Comparison of ENCODE assay signal across 8 mouse cellular contexts in genomic region chr7:118597201-118597600, GRCm38 (mm10). TPM values are rescaled to one million over a fixed set of nuclear protein-coding genes. Genes with fewer than 3 reads are reported as not detected.
DNase-seq lines count a peak whose midpoint lies in the region; ATAC-seq and TF ChIP-seq lines count a peak whose summit lies in the region.
"Had no signal": no experiment of that assay in that cellular context is flagged by ENCODE, and none has a peak within 500 bp of the region (broad histone marks: within the 10 kb centered on the region; RNA-seq: fewer than 3 reads in every experiment).

Gene Tmc5 (plus strand): TSS chr7:118597297.

- WGBS in hindbrain, embryonic 13.5 days = 4% methylated on average over 23 of the region's 23 CpGs
- WGBS in midbrain, embryonic 15.5 days = 4% methylated on average over 23 of the region's 23 CpGs

- TF ChIP-seq CTCF in ES-Bruce4 (IDR thresholded peaks at IDR 0.05; ENCODE audit: low read depth, low read length) = no peak

- H3K27me3 ChIP-seq in ES-Bruce4 (ENCODE audit: control insufficient read depth, insufficient read depth, low read length, poor library complexity, severe bottlenecking) = no peaks in the 10 kb centered on the region
- peaks cover 36% of the 10 kb centered on the region for H3K27me3 ChIP-seq in hindbrain, embryonic 13.5 days
- peaks cover 15% of the 10 kb centered on the region for H3K27me3 ChIP-seq in midbrain, embryonic 15.5 days (replicated peaks)

- H3K27ac ChIP-seq in ES-Bruce4 (ENCODE audit: insufficient read depth, low read length) = no peak within 1 kb of the TSS
- H3K27ac ChIP-seq in ES-E14 (ENCODE audit: insufficient read depth, low read depth, low read length, poor library complexity, severe bottlenecking) = no peak within 1 kb of the TSS
- no peak within 1 kb of the TSS for H3K27ac ChIP-seq in hindbrain, embryonic 13.5 days
- H3K27ac ChIP-seq in midbrain, embryonic 15.5 days = no peak within 1 kb of the TSS

- H3K4me1 ChIP-seq in ES-Bruce4 (ENCODE audit: control insufficient read depth, insufficient read depth, low read length) (peaks cover 3% of the 10 kb centered on the region), ES-E14 (ENCODE audit: control insufficient read depth in 2 of 2, insufficient read depth in 2 of 2, low read length in 2 of 2, poor library complexity in 1 of 2) (peaks cover 13 to 20% of the 10 kb centered on the region in 2 experiments)
- peaks cover 52% of the 10 kb centered on the region for H3K4me1 ChIP-seq in hindbrain, embryonic 13.5 days (replicated peaks)
- H3K4me1 ChIP-seq in midbrain, embryonic 15.5 days = peaks cover 38% of the 10 kb centered on the region

- no peak for TF ChIP-seq EP300 in ES-Bruce4 (IDR thresholded peaks at IDR 0.05; ENCODE audit: insufficient read depth, low read depth, low read length)

- H3K9me3 ChIP-seq in ES-Bruce4 (replicated peaks; ENCODE audit: control insufficient read depth, insufficient read depth, low read length, poor library complexity, severe bottlenecking) = no peaks in the 10 kb centered on the region
- no peaks in the 10 kb centered on the region for H3K9me3 ChIP-seq in ES-E14 (ENCODE audit: control insufficient read depth, insufficient read depth, low read depth, low read length)
- H3K9me3 ChIP-seq in hindbrain, embryonic 13.5 days = no peaks in the 10 kb centered on the region
- H3K9me3 ChIP-seq in midbrain, embryonic 15.5 days = no peaks in the 10 kb centered on the region

- TF ChIP-seq POLR2A in ES-Bruce4 (IDR thresholded peaks at IDR 0.05; ENCODE audit: insufficient read depth, low read length) = no peak

- H3K4me3 ChIP-seq in ES-Bruce4 (ENCODE audit: low read depth, low read length) (peak within 1 kb of the TSS; percentile 56), ES-E14 (ENCODE audit: insufficient read depth in 1 of 2, low read depth in 1 of 2, low read length in 2 of 2, poor library complexity in 1 of 2, severe bottlenecking in 1 of 2) (peak within 1 kb of the TSS; percentile 63 to 69)
- peak within 1 kb of the TSS; percentile 18 for H3K4me3 ChIP-seq in hindbrain, embryonic 13.5 days
- peak within 1 kb of the TSS; percentile 33 for H3K4me3 ChIP-seq in midbrain, embryonic 15.5 days
- H3K4me3 ChIP-seq: myocyte had no signal

- H3K36me3 ChIP-seq in ES-Bruce4 (ENCODE audit: control insufficient read depth, insufficient read depth, low read length, poor library complexity, severe bottlenecking) = no peaks in the 10 kb centered on the region
- no peaks in the 10 kb centered on the region; the same call in 1 of the 2 replicates for H3K36me3 ChIP-seq in ES-E14 (ENCODE audit: control insufficient read depth, insufficient read depth, low read length, poor library complexity, severe bottlenecking)
- no peaks in the 10 kb centered on the region for H3K36me3 ChIP-seq in hindbrain, embryonic 13.5 days
- H3K36me3 ChIP-seq in midbrain, embryonic 15.5 days (replicated peaks) = no peaks in the 10 kb centered on the region

- peak within 1 kb of the TSS; percentile 37 for H3K9ac ChIP-seq in ES-Bruce4 (ENCODE audit: low read depth, poor library complexity, severe bottlenecking)
- peak within 1 kb of the TSS; percentile 55; the same call in 1 of the 2 replicates for H3K9ac ChIP-seq in ES-E14 (ENCODE audit: insufficient read depth, low read depth, low read length, poor library complexity, severe bottlenecking)
- H3K9ac ChIP-seq in hindbrain, embryonic 13.5 days = peak within 1 kb of the TSS; percentile 26
- peak within 1 kb of the TSS; percentile 34; the same call in 1 of the 2 replicates for H3K9ac ChIP-seq in midbrain, embryonic 15.5 days

- ATAC-seq in hindbrain, embryonic 13.5 days (ENCODE audit: low FRiP score) = no peak
- no peak; the same call in 1 of the 2 replicates for ATAC-seq in midbrain, embryonic 15.5 days (replicated peaks)
- ATAC-seq in inflammation-experienced regulatory T-cells, adult 6 months = no peak

- in situ Hi-C loops in ES-E14 (cut with MboI; ENCODE audit: low sequenced_read_pairs in 2 of 2, unreplicated experiment in 2 of 2) = loop anchor here (10.0 to 25.0 kb wide), 2 partner anchors 98 to 285 kb away; no protein-coding TSS in a partner anchor

- peak within 1 kb of the TSS; percentile 52 for H3K4me2 ChIP-seq in hindbrain, embryonic 13.5 days
- peak within 1 kb of the TSS; percentile 54 for H3K4me2 ChIP-seq in midbrain, embryonic 15.5 days

- DNase-seq in ES-E14 (ENCODE audit: low read depth, low spot score) = peak; percentile 47
- no peak for DNase-seq in right cerebral cortex, adult 2 months (ENCODE audit: low spot score in 2 of 2)
- DNase-seq in right cerebral cortex, postnatal 36 days (ENCODE audit: low spot score in 2 of 2) = no peak

TF ChIP-seq in ES-E14, 5 proteins besides CTCF, POLR2A, EP300 and RAD21:
- TF ChIP-seq CHD2 (IDR thresholded peaks at IDR 0.05; ENCODE audit: low read depth, low read length) (no peak), ZC3H11A (IDR thresholded peaks at IDR 0.05; ENCODE audit: borderline replicate concordance, low read depth, low read length) (no peak), ZNF384 (IDR thresholded peaks at IDR 0.05; ENCODE audit: low read depth, low read length) (no peak), MAFK (IDR thresholded peaks at IDR 0.05; ENCODE audit: insufficient read depth, low read depth, low read length) (no peak), HCFC1 (IDR thresholded peaks at IDR 0.05; ENCODE audit: borderline replicate concordance, insufficient read depth, low read length) (no peak)

RNA-seq across cellular contexts. Expression of gene Tmc5, which starts in this region (rescaled TPM):
- polyA plus RNA-seq in ES-Bruce4 (2011; ENCODE audit: insufficient read depth, insufficient read length, low read depth, missing spikeins) = 0.16 and 0.30 TPM in 2 replicates
- total RNA-seq in ES-E14 (2012; rRNA removed) = 0.80 and 0.90 TPM in 2 replicates
- 0.19 and 0.21 TPM in 2 replicates for polyA plus RNA-seq in hindbrain, embryonic 13.5 days (2015; fragmentation: Nextera tagmentation; extraction: Ambion mirVana)
- polyA plus RNA-seq in midbrain, embryonic 15.5 days (2015; fragmentation: Nextera tagmentation; extraction: Ambion mirVana) = 0.15 and 0.19 TPM in 2 replicates
- polyA plus RNA-seq in inflammation-experienced regulatory T-cells, adult 6 months (2017; shearing (Covaris generic)) = not detected
- polyA plus RNA-seq: myocyte had no signal

Comparison
In these comparisons a context has a peak if more than half of its experiments do, and no peak if none do; other contexts are left out.
1. Peak in DNase-seq, H3K4me3 ChIP-seq and H3K9ac ChIP-seq in ES-E14; RNA of the gene not detected or under 1 TPM.